Mouse (Mus musculus): ENCODE results near the gene Gm21987.

DNA sequence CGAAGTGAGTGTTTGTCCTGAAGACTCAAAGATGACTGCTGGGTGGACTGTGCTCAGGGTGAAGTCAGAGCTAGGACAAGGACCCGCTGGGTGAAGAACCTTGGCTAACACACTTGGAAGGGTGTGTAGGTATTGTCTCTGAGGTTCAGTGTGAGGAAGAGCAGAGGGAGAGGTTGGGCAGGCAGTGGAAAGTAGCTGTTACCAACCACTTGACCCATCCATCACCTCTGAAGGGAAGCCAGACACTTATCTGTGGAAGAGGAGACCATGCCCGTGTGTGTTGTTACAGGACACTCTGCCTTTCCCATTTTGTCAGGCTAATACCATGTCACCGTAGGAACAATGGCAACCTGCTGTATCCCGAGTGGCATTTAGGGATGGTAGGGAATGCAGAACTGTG is 59.5 kb downstream of the Gm21987 start:
- TF ChIP-seq USF1 (IDR thresholded peaks at IDR 0.05; ENCODE audit: low read depth, low read length) (no peak), ZNF384 (IDR thresholded peaks at IDR 0.05; ENCODE audit: low read depth, low read length) (no peak), CTCF (conservative IDR thresholded peaks at IDR 0.05 in 1 of 2, IDR thresholded peaks at IDR 0.05 in 1 of 2; ENCODE audit: low read depth in 2 of 2, low read length in 2 of 2) (no peak), POLR2A (IDR thresholded peaks at IDR 0.05; ENCODE audit: low read depth, low read length) (no peak), MAX (IDR thresholded peaks at IDR 0.05; ENCODE audit: low read length) (no peak), MXI1 (IDR thresholded peaks at IDR 0.05; ENCODE audit: low read depth, low read length) (no peak), MAFK (IDR thresholded peaks at IDR 0.05; ENCODE audit: insufficient replicate concordance, low read length) (no peak), CHD2 (IDR thresholded peaks at IDR 0.05; ENCODE audit: low read length) (no peak), SIN3A (IDR thresholded peaks at IDR 0.05; ENCODE audit: low read length) (no peak), ZMIZ1 (IDR thresholded peaks at IDR 0.05; ENCODE audit: low read depth, low read length) (no peak), POLR2AphosphoS2 (IDR thresholded peaks at IDR 0.05; ENCODE audit: low read depth, low read length) (no peak), MYC (IDR thresholded peaks at IDR 0.05; ENCODE audit: low read depth, low read length) (no peak), ELF1 (IDR thresholded peaks at IDR 0.05; ENCODE audit: low read depth, low read length) (0 out of 2 replicates have a peak, but pooled peaks have one; percentile 3), UBTF (IDR thresholded peaks at IDR 0.05; ENCODE audit: low read depth, low read length) (no peak)

All from CH12.LX (cell line).